Mouse (Mus musculus) C2C12 (cell line): ENCODE measurements around the gene Wdr12.

Source experiments
- CTCF ChIP-seq: IDR thresholded peaks from one replicate; pipeline ENCODE4 v1.5.1; 2011; ENCODE audit not compliant: control insufficient read depth, insufficient read depth, insufficient read length
- MYOD1 ChIP-seq: IDR thresholded peaks from one replicate; pipeline ENCODE4 v1.6.1; 2011; ENCODE audit warnings: low read depth; ENCODE audit not compliant: control insufficient read depth, insufficient read length
- USF1 ChIP-seq: IDR thresholded peaks from one replicate; pipeline ENCODE4 v1.6.1; 2011; ENCODE audit warnings: low read depth, mild to moderate bottlenecking, control low read depth, moderate library complexity

DNA sequence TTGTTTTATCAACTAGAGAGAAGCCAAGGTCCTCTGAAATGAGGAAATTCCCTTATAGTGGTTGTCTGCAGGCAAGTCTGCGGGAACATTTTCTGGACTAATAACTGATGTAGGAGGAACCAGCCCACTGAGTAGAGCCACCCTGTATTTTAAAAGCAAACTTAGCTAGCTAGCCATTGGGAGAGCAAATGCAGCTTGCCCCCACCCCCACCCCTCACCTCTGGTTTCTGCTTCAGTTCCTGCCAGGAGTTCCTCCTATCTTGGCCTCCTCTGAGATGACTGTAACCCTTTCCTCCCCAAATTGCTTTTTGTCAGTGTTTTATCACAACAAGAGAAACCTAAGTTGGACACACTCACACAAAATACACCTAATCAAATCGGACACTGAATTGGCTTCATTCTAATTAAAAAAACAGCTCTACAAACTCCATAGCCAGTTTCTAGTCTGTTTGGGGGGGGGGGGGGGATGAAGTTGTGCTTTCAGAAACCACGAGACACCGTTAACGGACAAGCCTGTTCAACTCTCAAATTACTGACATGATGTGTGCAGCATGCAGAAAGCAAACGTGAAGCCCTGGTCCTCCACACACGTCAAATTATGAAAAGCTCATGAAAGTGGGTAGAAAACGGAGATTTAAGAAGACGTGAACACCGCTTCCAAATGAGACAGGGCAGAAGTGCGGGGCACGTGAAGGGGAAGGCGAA, 1.7 kb downstream of the Wdr12 start:
- TF ChIP-seq CTCF (no peak), MYOD1 (no peak), USF1 (no peak)
